Mouse (Mus musculus) small intestine, adult 2 months (tissue): Measurements from ENCODE around the gene Timm9. TPM values are rescaled to one million over a fixed set of nuclear protein-coding genes. Genes with fewer than 3 reads are reported as not detected.
"Not testable (repeated sequence)": the region's sequence is repeated elsewhere in the genome, so short reads cannot be mapped to it uniquely, and the experiment has no call there.

Source experiments
- H3K27ac ChIP-seq: fragments of 200-500 bp; 2 replicates; pipeline ENCODE4 v1.5.1; 2012; ENCODE audit warnings: low read depth, low read length, control low read depth, inconsistent platforms; ENCODE audit not compliant: insufficient read depth
- H3K27me3 ChIP-seq: fragments of 200-500 bp; 2 replicates; pipeline ENCODE4 v1.6.1; 2012; ENCODE audit warnings: mild to moderate bottlenecking, moderate library complexity, low read length, inconsistent platforms; ENCODE audit not compliant: control insufficient read depth, insufficient read depth
- H3K36me3 ChIP-seq: fragments of 200-500 bp; 2 replicates; pipeline ENCODE4 v1.6.1; 2012; ENCODE audit warnings: mild to moderate bottlenecking, low read length, control low read depth, inconsistent platforms; ENCODE audit not compliant: control insufficient read depth, insufficient read depth
- H3K4me1 ChIP-seq: fragments of 200-500 bp; 2 replicates; pipeline ENCODE4 v1.6.1; 2012; ENCODE audit warnings: low read length, inconsistent platforms, mixed read lengths; ENCODE audit not compliant: control insufficient read depth, insufficient read depth, insufficient read length
- H3K4me3 ChIP-seq: fragments of 200-500 bp; 2 replicates; pipeline ENCODE4 v1.5.1; 2012; ENCODE audit warnings: low read depth, mild to moderate bottlenecking, control low read depth, inconsistent platforms, low read length, moderate library complexity
- CTCF ChIP-seq: fragments of 200-500 bp; IDR thresholded peaks from 2 replicates; pipeline ENCODE4 v1.5.1; 2012; ENCODE audit warnings: low read depth, mild to moderate bottlenecking, control low read depth, inconsistent platforms, low read length, moderate library complexity, mixed read lengths; ENCODE audit not compliant: insufficient replicate concordance, insufficient read length; ENCODE audit errors: extremely low read depth
- POLR2A ChIP-seq: fragments of 200-500 bp; IDR thresholded peaks from 2 replicates; pipeline ENCODE4 v1.6.1; 2012; ENCODE audit warnings: low read depth, mild to moderate bottlenecking, control low read depth, inconsistent platforms, low read length, moderate library complexity
- WGBS: fragments of 180-500 bp; shearing (Covaris S2); methylation state at CpG from one replicate; pipeline ENCODE4 v1.1.7; 2018; 5-methylcytosine and 5-hydroxymethylcytosine counted together
- polyA plus RNA-seq: library from polyadenylated mRNA; depleted of rRNA; stranded (reverse); fragments of >200 nt; gene quantifications from 2 replicates; pipeline ENCODE4 v1.2.3, GENCODE M21; 2012; rRNA removed

The Timm9 gene
- polyA plus RNA-seq, 1 experiment: 7.4 TPM

DNA sequence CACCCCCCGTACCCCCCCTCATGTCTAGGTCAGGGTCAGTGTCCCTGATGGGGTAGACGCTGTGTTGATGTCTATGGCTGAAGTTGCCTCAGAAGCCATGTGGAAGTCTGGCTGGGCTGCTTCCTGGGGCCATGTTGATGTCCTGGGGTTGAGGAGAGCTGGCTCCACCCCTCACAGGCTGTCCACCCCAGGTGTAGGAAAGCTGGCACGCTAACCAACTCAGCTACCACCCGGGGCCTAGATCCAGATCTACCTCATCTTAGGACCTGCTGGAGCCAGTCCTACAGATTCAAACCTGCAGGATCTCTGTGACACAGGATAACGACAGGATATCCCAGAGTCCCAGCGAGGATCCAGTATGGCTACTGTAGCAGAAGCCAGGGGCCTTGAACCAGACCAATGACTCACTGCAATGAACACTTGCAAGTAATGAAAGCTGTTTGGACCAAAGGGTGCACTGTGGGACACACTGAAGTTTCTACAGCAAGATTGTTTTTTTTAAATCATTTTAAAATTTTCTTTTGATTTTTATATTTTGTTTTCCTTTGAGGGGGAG, 29.2 kb downstream of the Timm9 start:
- Histone ChIP-seq H3K4me1 (peaks cover 5% of the 10 kb centered on the region), H3K4me3 (no peak overlapping the region), H3K27ac (no peak overlapping the region), H3K36me3 (no peaks in the 10 kb centered on the region), H3K27me3 (no peaks in the 10 kb centered on the region)
- TF ChIP-seq POLR2A: no peak
- no peak for TF ChIP-seq CTCF
- 90% methylated on average over 6 of the region's 6 CpGs for WGBS

- H3K4me3 ChIP-seq, H3K27ac ChIP-seq, H3K4me1 ChIP-seq, H3K36me3 ChIP-seq, H3K27me3 ChIP-seq: not testable (repeated sequence)
- WGBS: 63% methylated on average over 4 of the region's 4 CpGs
These were observed 32.2 kb downstream of the Timm9 start for GRCm38 (mm10) chr12:71104275-71104674.

DNA sequence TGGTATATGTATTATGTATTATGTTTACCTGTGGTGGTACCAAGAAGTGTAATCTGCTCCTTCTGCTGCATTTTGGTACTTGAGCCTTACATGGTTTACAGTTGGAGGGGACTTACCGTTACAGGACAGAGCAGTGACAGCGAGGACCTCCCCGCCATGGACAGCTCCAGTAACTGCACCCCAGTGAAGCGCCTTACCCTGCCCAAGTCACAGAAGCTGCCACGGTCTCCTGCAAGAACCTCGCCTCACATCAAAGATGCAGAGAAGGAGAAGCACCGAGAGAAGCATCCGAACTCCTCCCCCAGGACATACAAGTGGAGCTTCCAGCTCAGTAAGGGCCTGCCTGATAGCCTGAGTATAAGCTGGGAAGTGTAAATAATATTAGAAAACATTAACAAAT, 50.2 kb downstream of the Timm9 start:
- Histone ChIP-seq H3K36me3 (peaks cover 19% of the 10 kb centered on the region), H3K4me3 (no peak overlapping the region), H3K4me1 (no peaks in the 10 kb centered on the region), H3K27me3 (no peaks in the 10 kb centered on the region), H3K27ac (no peak overlapping the region)
- 93% methylated on average over 8 of the region's 8 CpGs for WGBS
- no peak for TF ChIP-seq POLR2A
- TF ChIP-seq CTCF: no peak

Other genes with a start within 250 kb of the Timm9 start
- gene Actr10, start 198.8 kb downstream of the Timm9 start, polyA plus RNA-seq: 2.9 and 6.4 TPM in 2 replicates
- gene Psma3, start 162.1 kb downstream of the Timm9 start, polyA plus RNA-seq: 4.4 and 7.1 TPM in 2 replicates
- gene Arid4a, start 120.7 kb downstream of the Timm9 start, polyA plus RNA-seq: 2.3 and 2.4 TPM in 2 replicates
- gene Tomm20l, start 25.3 kb downstream of the Timm9 start, polyA plus RNA-seq: not detected in 2 replicates
- 0.63 and 1.2 TPM in 2 replicates for gene 2700049A03Rik, start 164 bp upstream of the Timm9 start, polyA plus RNA-seq
- 3.1 and 4.2 TPM in 2 replicates for gene Dact1, start 173.2 kb upstream of the Timm9 start, polyA plus RNA-seq